Mouse (Mus musculus): ENCODE data around the gene Cpt1b.

DNA sequence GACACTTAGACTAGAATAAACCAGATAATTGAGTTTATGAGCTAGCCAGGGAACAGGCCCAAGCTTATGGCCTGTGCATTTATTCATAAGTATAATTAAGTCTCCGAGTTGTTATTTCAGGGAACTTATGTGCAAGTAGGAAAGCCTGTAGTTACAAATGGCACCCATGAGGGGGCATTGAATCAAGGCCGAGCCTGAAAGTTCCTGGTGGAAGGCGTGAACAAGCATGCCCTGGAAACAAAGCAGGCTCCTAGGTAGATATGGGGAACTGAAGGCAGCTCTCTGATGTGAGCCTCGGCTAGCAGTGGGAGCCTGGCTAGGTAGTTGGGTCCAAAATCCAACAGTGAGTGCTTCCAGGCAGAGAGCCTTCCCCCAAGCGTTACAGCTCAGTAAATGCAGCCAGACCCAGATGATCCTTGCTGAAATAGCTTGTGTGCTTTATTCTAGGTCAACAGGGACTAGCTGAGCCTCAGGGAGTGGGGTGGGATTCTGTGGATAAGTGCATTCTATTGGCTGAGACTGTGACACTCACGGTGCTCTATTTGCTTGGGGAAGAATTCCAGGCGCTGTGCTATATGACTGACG lies 16.9 kb upstream of the Cpt1b start:
- TF ChIP-seq CTCF (IDR thresholded peaks at IDR 0.05; ENCODE audit: extremely low read depth, insufficient read length, insufficient replicate concordance, low read depth, low read length) (no peak), POLR2A (IDR thresholded peaks at IDR 0.05; ENCODE audit: low read depth, low read length) (no peak)
